Comparison of ENCODE assay signal across 7 mouse cellular contexts in the genomic region with DNA sequence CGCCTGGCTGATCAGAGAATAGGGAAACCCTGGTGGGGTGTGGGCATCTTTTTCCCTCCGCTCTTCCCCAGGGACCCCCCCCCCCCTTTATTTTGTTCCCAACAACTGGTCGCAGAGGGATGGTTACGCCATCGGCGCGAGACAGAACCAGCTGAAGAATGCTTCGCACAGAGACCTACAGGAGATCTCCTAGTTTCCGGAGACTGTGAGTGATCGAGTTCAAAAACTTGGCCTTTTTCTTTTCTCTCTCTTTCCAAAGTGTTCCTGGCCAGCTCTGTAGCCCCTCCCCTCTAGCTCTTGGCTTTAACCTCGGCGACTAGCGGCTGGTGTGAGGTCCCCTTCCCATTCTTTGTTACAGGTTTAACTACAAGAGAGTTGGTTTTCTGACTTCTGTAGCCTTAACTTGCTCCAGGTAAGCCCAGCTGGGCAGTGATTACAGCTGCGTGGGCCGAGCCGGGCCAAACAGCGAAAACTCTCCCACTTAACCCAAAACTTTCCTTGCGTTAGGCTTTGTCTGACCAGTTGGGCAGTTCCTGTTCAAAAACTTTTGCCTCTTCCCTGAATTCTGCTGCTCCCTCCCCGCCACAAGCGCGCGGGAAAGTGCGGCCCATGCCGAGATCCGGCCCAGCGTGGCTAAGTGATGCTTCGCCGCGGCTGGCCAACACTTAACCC. TPM values are rescaled to one million over a fixed set of nuclear protein-coding genes. Genes with fewer than 3 reads are reported as not detected.
DNase-seq lines count a peak whose midpoint lies in the region; ATAC-seq and TF ChIP-seq lines count a peak whose summit lies in the region.

No protein-coding gene starts in this region.

- peak; percentile 80 for DNase-seq in embryonic facial prominence, embryonic 10.5 days (ENCODE audit: low spot score)
- peak; percentile 48 for DNase-seq in gastrocnemius, postnatal 25 days
- DNase-seq in intestine, embryonic 14.5 days (ENCODE audit: low spot score): peak; percentile 84
- DNase-seq in liver, embryonic 14.5 days (ENCODE audit: low read depth in 3 of 3, low spot score in 3 of 3): no peak
- DNase-seq in B cell, adult 2 months: no peak
- no peak for DNase-seq in left cerebral cortex, adult 18-20 months (ENCODE audit: low spot score in 2 of 2)

- TF ChIP-seq CTCF in liver, embryonic 14.5 days (IDR thresholded peaks at IDR 0.05; ENCODE audit: low read depth): no peak

- peak overlapping the region; percentile 56 for H3K4me3 ChIP-seq in embryonic facial prominence, embryonic 10.5 days
- H3K4me3 ChIP-seq in intestine, embryonic 14.5 days (ENCODE audit: low read depth, low read length): peak overlapping the region; percentile 29
- peak overlapping the region; percentile 19 to 20; a peak in 2 of 4 replicates for H3K4me3 ChIP-seq in liver, embryonic 14.5 days (ENCODE audit: insufficient read depth in 1 of 2, low read depth in 2 of 2, low read length in 2 of 2)
- H3K4me3 ChIP-seq in neural tube, embryonic 15.5 days (replicated peaks): peak overlapping the region; percentile 35

- peaks cover 11% of the 10 kb centered on the region for H3K4me1 ChIP-seq in embryonic facial prominence, embryonic 10.5 days
- no peaks in the 10 kb centered on the region; the same call in 1 of the 2 replicates for H3K4me1 ChIP-seq in intestine, embryonic 14.5 days (replicated peaks; ENCODE audit: control insufficient read depth, insufficient read depth, low read length)
- no peaks in the 10 kb centered on the region for H3K4me1 ChIP-seq in liver, embryonic 14.5 days (replicated peaks; ENCODE audit: control insufficient read depth in 2 of 2, insufficient read depth in 2 of 2, low read length in 1 of 2)
- peaks cover 7% of the 10 kb centered on the region for H3K4me1 ChIP-seq in neural tube, embryonic 15.5 days

- H3K27me3 ChIP-seq in embryonic facial prominence, embryonic 10.5 days (replicated peaks; ENCODE audit: low read depth, poor library complexity, severe bottlenecking): no peaks in the 10 kb centered on the region
- H3K27me3 ChIP-seq in intestine, embryonic 14.5 days (replicated peaks; ENCODE audit: control insufficient read depth, insufficient read depth, low read length): no peaks in the 10 kb centered on the region
- H3K27me3 ChIP-seq in liver, embryonic 14.5 days (ENCODE audit: control insufficient read depth, insufficient read depth, low read length): no peaks in the 10 kb centered on the region; the same call in 1 of the 2 replicates
- 0 out of 2 replicates have a peak, but pooled peaks cover 6% of the 10 kb centered on the region for H3K27me3 ChIP-seq in neural tube, embryonic 15.5 days (replicated peaks)

- no peaks in the 10 kb centered on the region for H3K9me3 ChIP-seq in embryonic facial prominence, embryonic 10.5 days
- no peaks in the 10 kb centered on the region for H3K9me3 ChIP-seq in intestine, embryonic 14.5 days (ENCODE audit: control insufficient read depth, low read length)
- H3K9me3 ChIP-seq in liver, embryonic 14.5 days (ENCODE audit: control insufficient read depth, low read length): no peaks in the 10 kb centered on the region
- no peaks in the 10 kb centered on the region for H3K9me3 ChIP-seq in neural tube, embryonic 15.5 days (replicated peaks)

- under 1% methylated on average over 29 of the region's 29 CpGs for WGBS in embryonic facial prominence, embryonic 10.5 days
- whole genome bisulfite sequencing in intestine, embryonic 14.5 days: under 1% methylated on average over 29 of the region's 29 CpGs
- WGBS in liver, embryonic 14.5 days (ENCODE audit: insufficient replicate concordance): 2% methylated on average over 29 of the region's 29 CpGs
- WGBS in neural tube, embryonic 15.5 days: under 1% methylated on average over 28 of the region's 29 CpGs

- H3K36me3 ChIP-seq in embryonic facial prominence, embryonic 10.5 days (replicated peaks): no peaks in the 10 kb centered on the region
- H3K36me3 ChIP-seq in intestine, embryonic 14.5 days (ENCODE audit: control insufficient read depth, insufficient read depth, low read length): no peaks in the 10 kb centered on the region
- no peaks in the 10 kb centered on the region for H3K36me3 ChIP-seq in liver, embryonic 14.5 days (replicated peaks; ENCODE audit: control insufficient read depth, insufficient read depth, low read depth)
- no peaks in the 10 kb centered on the region for H3K36me3 ChIP-seq in neural tube, embryonic 15.5 days

- peak; percentile 81 for ATAC-seq in intestine, embryonic 14.5 days (replicated peaks; ENCODE audit: low FRiP score, low TSS enrichment, low read depth)
- no peak for ATAC-seq in liver, embryonic 14.5 days (ENCODE audit: insufficient read depth)
- peak; percentile 41; the same call in 1 of the 2 replicates for ATAC-seq in neural tube, embryonic 15.5 days (ENCODE audit: low FRiP score)

- peak overlapping the region; percentile 42 for H3K9ac ChIP-seq in intestine, embryonic 14.5 days (ENCODE audit: low read length)
- no peak overlapping the region for H3K9ac ChIP-seq in liver, embryonic 14.5 days (replicated peaks)
- peak overlapping the region; percentile 10; the same call in 1 of the 2 replicates for H3K9ac ChIP-seq in neural tube, embryonic 15.5 days (replicated peaks)

- peak overlapping the region; percentile 61 for H3K4me2 ChIP-seq in intestine, embryonic 14.5 days (ENCODE audit: low read length)
- peak overlapping the region; percentile 34 for H3K4me2 ChIP-seq in liver, embryonic 14.5 days (ENCODE audit: low read depth)
- peak overlapping the region; percentile 67 for H3K4me2 ChIP-seq in neural tube, embryonic 15.5 days

- TF ChIP-seq EP300 in liver, embryonic 14.5 days (IDR thresholded peaks at IDR 0.05; ENCODE audit: low read depth): no peak

- H3K27ac ChIP-seq in embryonic facial prominence, embryonic 10.5 days (replicated peaks): peak overlapping the region; percentile 89
- peak overlapping the region; percentile 92 for H3K27ac ChIP-seq in intestine, embryonic 14.5 days (ENCODE audit: low read depth)
- no peak overlapping the region for H3K27ac ChIP-seq in liver, embryonic 14.5 days
- peak overlapping the region; percentile 60; the same call in 1 of the 2 replicates for H3K27ac ChIP-seq in neural tube, embryonic 15.5 days (replicated peaks)

RNA-seq across cellular contexts. Expression of a gene that starts 10.7 kb away (rescaled TPM):
- polyA plus RNA-seq in embryonic facial prominence, embryonic 10.5 days (2016; fragmentation: Nextera tagmentation; extraction: Ambion mirVana): 38.1 and 54.6 TPM in 2 replicates
- 10 to 100 TPM; 11.4 to 15.2 TPM for total RNA-seq in gastrocnemius, postnatal 25 days (2021)
- polyA plus RNA-seq in intestine, embryonic 14.5 days (2014; fragmentation: Nextera tagmentation; extraction: Ambion mirVana): 373 and 390 TPM in 2 replicates
- polyA plus RNA-seq in liver, embryonic 14.5 days (2012; rRNA removed): 94.7 and 107 TPM in 2 replicates
- 146 and 152 TPM in 2 replicates for polyA plus RNA-seq in liver, embryonic 14.5 days (2014; fragmentation: Nextera tagmentation; extraction: Ambion mirVana)
- 133 and 182 TPM in 2 replicates for polyA plus RNA-seq in neural tube, embryonic 15.5 days (2015; fragmentation: Nextera tagmentation; extraction: Ambion mirVana)
- total RNA-seq in left cerebral cortex, adult 18-20 months (2021): 10 to 100 TPM; 55.5 to 58.5 TPM

RNA-seq across cellular contexts. Expression of a gene that starts 11.2 kb away (rescaled TPM):
- polyA plus RNA-seq in embryonic facial prominence, embryonic 10.5 days (2016; fragmentation: Nextera tagmentation; extraction: Ambion mirVana): 14.2 and 21.0 TPM in 2 replicates
- 1 to 10 TPM; 4.3 to 4.9 TPM for total RNA-seq in gastrocnemius, postnatal 25 days (2021)
- polyA plus RNA-seq in intestine, embryonic 14.5 days (2014; fragmentation: Nextera tagmentation; extraction: Ambion mirVana): 171 and 182 TPM in 2 replicates
- 34.5 and 37.1 TPM in 2 replicates for polyA plus RNA-seq in liver, embryonic 14.5 days (2012; rRNA removed)
- 112 and 126 TPM in 2 replicates for polyA plus RNA-seq in liver, embryonic 14.5 days (2014; fragmentation: Nextera tagmentation; extraction: Ambion mirVana)
- polyA plus RNA-seq in neural tube, embryonic 15.5 days (2015; fragmentation: Nextera tagmentation; extraction: Ambion mirVana): 26.4 and 57.2 TPM in 2 replicates
- total RNA-seq in left cerebral cortex, adult 18-20 months (2021): 10 to 100 TPM; 28.9 to 40.9 TPM

RNA-seq across cellular contexts. Expression of a gene that starts 20.7 kb away (rescaled TPM):
- polyA plus RNA-seq in embryonic facial prominence, embryonic 10.5 days (2016; fragmentation: Nextera tagmentation; extraction: Ambion mirVana): 0.07 TPM in 1 of 2 replicates, not detected in the other
- total RNA-seq in gastrocnemius, postnatal 25 days (2021): not detected
- polyA plus RNA-seq in intestine, embryonic 14.5 days (2014; fragmentation: Nextera tagmentation; extraction: Ambion mirVana): 2.5 and 2.8 TPM in 2 replicates
- 0.02 TPM in 1 of 2 replicates, not detected in the other for polyA plus RNA-seq in liver, embryonic 14.5 days (2012; rRNA removed)
- not detected in 2 replicates for polyA plus RNA-seq in liver, embryonic 14.5 days (2014; fragmentation: Nextera tagmentation; extraction: Ambion mirVana)
- 0.73 TPM in 1 of 2 replicates, not detected in the other for polyA plus RNA-seq in neural tube, embryonic 15.5 days (2015; fragmentation: Nextera tagmentation; extraction: Ambion mirVana)
- total RNA-seq in left cerebral cortex, adult 18-20 months (2021): not detected

Comparison
In these comparisons a context has a peak if more than half of its experiments do, and no peak if none do; other contexts are left out.
1. DNase-seq: peak in embryonic facial prominence, embryonic 10.5 days (single experiment), gastrocnemius, postnatal 25 days (single experiment) and intestine, embryonic 14.5 days (single experiment); none in liver, embryonic 14.5 days (0 of 3), B cell, adult 2 months (0 of 2) and left cerebral cortex, adult 18-20 months (0 of 2).
2. Peak in every context shown above with its lines, with median percentiles within 50 percentile points of each other: H3K4me3 ChIP-seq and H3K4me2 ChIP-seq.